Mouse (Mus musculus) midbrain, postnatal 0 days (tissue): ENCODE results near the gene Lmna. TPM values are rescaled to one million over a fixed set of nuclear protein-coding genes. Genes with fewer than 3 reads are reported as not detected.

Experiments used
- ATAC-seq: fragments of 200-750 bp; cut with Nextera tagmentation; 2 replicates; pipeline ENCODE4 v1.8.0; 2017; ENCODE audit warnings: moderate number of reproducible peaks, mild to moderate bottlenecking, moderate TSS enrichment, moderate library complexity; ENCODE audit not compliant: low FRiP score
- DNase-seq: peaks from one replicate; pipeline ENCODE4 v3.0.0-alpha.2; 2015; ENCODE audit warnings: low spot score
- H3K27ac ChIP-seq: fragments of 300-500 bp; sonication (generic); 2 replicates; pipeline ENCODE4 v1.5.1; 2014; ENCODE audit warnings: low read depth, mild to moderate bottlenecking, low read length, mixed read lengths
- H3K27me3 ChIP-seq: fragments of 300-500 bp; sonication (generic); 2 replicates; pipeline ENCODE4 v1.6.1; 2014; ENCODE audit warnings: low read length, control low read depth, mixed read lengths; ENCODE audit not compliant: insufficient read depth
- H3K36me3 ChIP-seq: fragments of 300-500 bp; sonication (generic); 2 replicates; pipeline ENCODE4 v1.6.1; 2014; ENCODE audit warnings: low read length, control low read depth, mixed read lengths; ENCODE audit not compliant: insufficient read depth
- H3K4me1 ChIP-seq: fragments of 300-500 bp; sonication (generic); 2 replicates; pipeline ENCODE4 v1.6.1; 2014; ENCODE audit warnings: mild to moderate bottlenecking, control low read depth, antibody characterized with exemption, low read length, mixed read lengths; ENCODE audit not compliant: insufficient read depth
- H3K4me2 ChIP-seq: fragments of 300-500 bp; sonication (generic); 2 replicates; pipeline ENCODE4 v1.6.1; 2014; ENCODE audit warnings: low read depth, mild to moderate bottlenecking, low read length, mixed read lengths; ENCODE audit not compliant: poor library complexity, severe bottlenecking
- H3K4me3 ChIP-seq: fragments of 300-500 bp; sonication (generic); 2 replicates; pipeline ENCODE4 v1.5.1; 2014; ENCODE audit warnings: low read depth, mild to moderate bottlenecking, low read length, moderate library complexity
- H3K9ac ChIP-seq: fragments of 300-500 bp; sonication (generic); replicated peaks from 2 replicates; pipeline ENCODE4 v1.6.1; 2014; ENCODE audit warnings: mild to moderate bottlenecking, low read length, moderate library complexity, mixed read lengths; ENCODE audit not compliant: poor library complexity, severe bottlenecking
- H3K9me3 ChIP-seq: fragments of 300-500 bp; sonication (generic); 2 replicates; pipeline ENCODE4 v1.6.1; 2016; ENCODE audit warnings: low read length, control low read depth
- CTCF ChIP-seq: IDR thresholded peaks from 2 replicates; pipeline ENCODE4 v1.5.1; 2016; ENCODE audit warnings: antibody characterized with exemption, mild to moderate bottlenecking
- WGBS: fragments of 180-500 bp; shearing (Covaris S2); extraction: QIAGEN DNeasy Blood & Tissue Kit; methylation state at CpG from one replicate; pipeline ENCODE4 v1.1.7; 2014; 5-methylcytosine and 5-hydroxymethylcytosine counted together
- polyA plus RNA-seq: library from polyadenylated mRNA; unstranded; fragments of >200 nt; fragmentation: Nextera tagmentation; extraction: Ambion mirVana; gene quantifications from 2 replicates; pipeline ENCODE4 v1.2.1, GENCODE M21; 2015
- total RNA-seq: library from RNA; depleted of rRNA; stranded (reverse); fragments of >200 nt; gene quantifications from 2 replicates; pipeline ENCODE4 v1.2.3, GENCODE M21; 2014

The Lmna gene
- total and polyA plus RNA-seq, 2 experiments from 2014 or later, result 74.1 to 75.0 TPM

DNA sequence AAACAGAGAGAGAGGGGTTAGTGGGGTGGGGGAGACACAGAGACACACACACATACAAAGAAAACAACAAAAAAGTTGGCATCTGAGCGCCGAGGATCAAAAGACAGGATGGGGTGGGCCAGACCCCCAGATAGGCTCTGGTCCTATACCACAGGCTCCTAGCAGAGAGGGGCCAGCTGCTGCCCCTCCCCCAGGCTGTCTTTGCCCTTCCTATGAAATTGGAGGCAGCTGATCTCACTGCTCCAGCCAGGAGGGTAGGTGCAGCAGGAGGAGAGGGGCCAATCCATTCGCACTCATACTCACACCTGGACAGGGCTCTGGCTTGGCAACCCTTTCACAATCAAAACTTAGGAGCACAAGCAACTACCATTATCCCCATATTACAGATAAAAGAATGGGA lies 506 bp downstream of the Lmna start:
- Histone ChIP-seq H3K9ac (no peak overlapping the region), H3K9me3 (no peaks in the 10 kb centered on the region), H3K27me3 (no peaks in the 10 kb centered on the region), H3K4me1 (peaks cover 6% of the 10 kb centered on the region), H3K36me3 (no peaks in the 10 kb centered on the region), H3K27ac (peak overlapping the region; percentile 84), H3K4me2 (peak overlapping the region; percentile 61), H3K4me3 (peak overlapping the region; percentile 39)
- WGBS, result 71% methylated on average over 3 of the region's 3 CpGs
- DNase-seq (no peak), ATAC-seq (no peak; the same call in 1 of the 2 replicates)
- TF ChIP-seq CTCF, result no peak

DNA sequence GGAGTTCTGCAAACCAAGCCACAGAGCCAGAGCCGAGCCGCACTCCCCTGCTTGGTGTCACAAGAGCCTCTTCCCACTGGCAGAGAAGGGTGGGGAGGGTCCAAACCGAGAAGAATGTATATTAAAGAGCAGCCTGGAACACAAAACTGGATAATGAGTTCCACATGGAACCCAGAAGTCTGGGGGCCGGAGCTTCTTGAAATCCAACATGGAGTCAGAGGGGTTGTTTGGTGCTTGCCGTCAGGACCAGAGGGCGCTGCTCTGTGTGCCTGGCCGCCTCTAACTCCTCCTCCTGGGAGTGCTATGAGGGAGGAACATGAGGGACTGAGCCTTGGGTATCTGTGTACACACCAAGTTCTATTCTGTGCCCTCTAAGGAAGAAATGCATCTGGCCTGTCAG lies 4.0 kb downstream of the Lmna start:
- Histone ChIP-seq H3K4me2 (no peak overlapping the region), H3K27ac (no peak overlapping the region), H3K4me3 (no peak overlapping the region), H3K9ac (no peak overlapping the region), H3K27me3 (no peaks in the 10 kb centered on the region), H3K36me3 (no peaks in the 10 kb centered on the region), H3K9me3 (no peaks in the 10 kb centered on the region), H3K4me1 (peaks cover 15% of the 10 kb centered on the region)
- ATAC-seq, result no peak
- no peak for TF ChIP-seq CTCF
- 56% methylated on average over 7 of the region's 7 CpGs for WGBS
- DNase-seq, result no peak

DNA sequence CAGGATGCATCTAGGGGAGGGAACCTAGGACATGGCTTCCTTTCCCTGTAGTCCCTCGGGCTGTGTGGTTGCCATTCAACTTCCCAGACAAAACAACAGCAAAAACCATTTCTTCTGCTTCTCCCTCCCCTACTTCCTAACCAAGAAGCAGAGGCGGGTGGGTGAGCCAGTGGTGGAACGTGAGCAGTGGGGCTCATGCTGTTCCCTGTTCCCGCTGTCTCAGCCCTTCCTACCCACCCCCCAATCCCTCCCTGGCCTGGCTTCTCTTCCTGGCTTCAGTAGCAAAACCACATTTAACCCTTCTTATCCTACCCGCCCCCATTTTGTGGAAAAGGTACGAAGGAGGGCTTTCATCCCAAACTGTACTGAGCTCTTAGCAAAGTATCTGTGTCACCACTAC lies 4.7 kb downstream of the Lmna start:
- 72% methylated on average over 6 of the region's 6 CpGs for WGBS
- H3K36me3 ChIP-seq, result no peaks in the 10 kb centered on the region
- H3K4me2 ChIP-seq, result no peak overlapping the region
- ATAC-seq, result no peak
- H3K4me3 ChIP-seq, result no peak overlapping the region
- no peak overlapping the region for H3K27ac ChIP-seq
- H3K27me3 ChIP-seq, result no peaks in the 10 kb centered on the region
- H3K9me3 ChIP-seq, result no peaks in the 10 kb centered on the region
- H3K9ac ChIP-seq, result no peak overlapping the region
- peaks cover 12% of the 10 kb centered on the region for H3K4me1 ChIP-seq
- no peak for DNase-seq
- TF ChIP-seq CTCF, result no peak

DNA sequence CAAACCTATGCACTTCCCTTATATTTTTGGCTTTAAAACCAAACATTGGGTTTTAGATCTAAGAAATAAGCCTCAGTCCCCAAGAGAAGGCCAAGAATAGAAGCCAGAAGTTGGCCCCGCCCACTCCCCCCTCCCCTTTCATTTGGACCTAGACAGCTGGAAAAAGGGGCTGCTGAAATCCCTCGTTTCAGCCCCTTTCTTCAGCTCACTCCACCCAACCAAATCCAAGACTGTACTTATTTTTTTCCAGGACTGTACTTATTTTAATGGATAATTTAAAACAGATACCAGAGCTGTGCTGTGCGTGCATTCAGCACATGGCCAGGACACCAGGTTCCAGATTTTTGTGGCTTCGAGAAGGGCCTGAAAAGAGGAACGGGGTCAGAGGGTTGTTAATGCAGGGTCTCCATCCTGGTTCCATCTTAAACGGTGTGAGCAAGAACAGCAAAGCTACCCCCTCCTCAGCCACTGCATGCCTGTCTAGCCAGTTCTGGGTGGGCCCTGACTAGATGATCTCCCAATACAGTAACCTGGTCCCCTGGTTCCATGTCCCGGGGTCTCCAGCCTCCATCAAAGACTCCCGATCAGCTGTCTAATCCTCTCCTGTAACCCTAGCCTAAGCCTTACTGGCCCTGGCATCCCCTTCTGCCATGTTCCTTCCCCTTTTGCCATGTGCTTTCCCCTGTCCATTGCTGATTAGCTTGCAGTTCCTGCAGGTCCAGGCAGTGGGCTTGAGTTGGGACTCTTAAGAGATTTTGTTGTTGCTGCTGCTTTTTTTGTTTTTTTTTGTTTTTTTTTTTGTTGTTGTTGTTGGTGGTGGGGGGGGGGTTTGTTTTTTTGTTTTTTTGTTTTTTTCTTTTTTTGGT lies 5.6 kb downstream of the Lmna start:
- peaks cover 9% of the 10 kb centered on the region; the same call in 1 of the 2 replicates for H3K4me1 ChIP-seq
- no peak overlapping the region; the same call in 1 of the 2 replicates for H3K4me2 ChIP-seq
- H3K27ac ChIP-seq, result no peak overlapping the region
- no peaks in the 10 kb centered on the region for H3K9me3 ChIP-seq
- H3K36me3 ChIP-seq, result no peaks in the 10 kb centered on the region; the same call in 1 of the 2 replicates
- 48% methylated on average over 8 of the region's 8 CpGs for WGBS
- no peak overlapping the region for H3K4me3 ChIP-seq
- H3K27me3 ChIP-seq, result no peaks in the 10 kb centered on the region
- ATAC-seq, result no peak
- no peak overlapping the region for H3K9ac ChIP-seq
- no peak for DNase-seq
- TF ChIP-seq CTCF, result no peak

DNA sequence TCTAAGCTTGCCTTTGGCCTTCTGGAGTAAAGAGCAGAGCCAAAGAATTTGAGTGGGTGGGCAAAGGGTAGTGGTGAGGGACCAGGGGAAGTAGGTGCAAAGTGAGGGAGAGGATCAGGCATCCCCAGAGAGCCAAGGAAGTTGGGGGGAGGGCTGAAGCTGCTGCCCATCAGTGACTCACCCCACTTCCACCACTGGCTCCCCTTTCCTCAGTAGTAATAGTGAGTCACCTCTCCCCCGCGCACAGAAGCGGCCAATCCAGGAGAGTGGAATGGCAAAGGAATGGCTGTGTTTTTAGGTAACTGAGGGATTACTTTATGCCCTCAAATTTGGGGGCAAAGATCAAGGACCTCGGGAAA lies 6.3 kb downstream of the Lmna start:
- Histone ChIP-seq H3K36me3 (no peaks in the 10 kb centered on the region; the same call in 1 of the 2 replicates), H3K27me3 (no peaks in the 10 kb centered on the region), H3K4me2 (peak overlapping the region; percentile 86), H3K27ac (peak overlapping the region; percentile 67), H3K9me3 (no peaks in the 10 kb centered on the region), H3K9ac (peak overlapping the region; percentile 87; the same call in 1 of the 2 replicates), H3K4me3 (peak overlapping the region; percentile 90), H3K4me1 (peaks cover 9% of the 10 kb centered on the region; the same call in 1 of the 2 replicates)
- TF ChIP-seq CTCF, result no peak
- ATAC-seq (no peak), DNase-seq (no peak)
- 19% methylated on average over 4 of the region's 4 CpGs for WGBS
